Mouse (Mus musculus): ENCODE measurements around the gene Chrdl2.
"Not testable (repeated sequence)": the region's sequence is repeated elsewhere in the genome, so short reads cannot be mapped to it uniquely, and the experiment has no call there.

The Chrdl2 gene

GRCm38 (mm10) chr7:100005790-100006189 is at the start of gene Chrdl2:
Gene Chrdl2, plus strand, starts transcription at chr7:100006172.
- POLR2A ChIA-PET = interaction anchor here in 3 of 4 experiments (0.7 to 2.6 kb wide), 5 partner anchors 9 to 115 kb away, joined by 3 to 13 read pairs (median 4); partner anchors contain the start of gene Pold3 (in 1 of the 3)
- CTCF ChIA-PET = interaction anchor here (0.7 to 6.8 kb wide), 9 partner anchors 16 to 1821 kb away, joined by 3 to 58 read pairs (median 5); no protein-coding TSS in a partner anchor

GRCm38 (mm10) chr7:99957226-99957965 is 48.6 kb upstream of the Chrdl2 start:
- ChIA-PET CTCF (interaction anchor here in 1 of 4 experiments (0.6 kb wide), 2 partner anchors 24 to 40 kb away, joined by 3 read pairs; no protein-coding TSS in a partner anchor), POLR2A (interaction anchor here in 2 of 4 experiments (0.7 to 1.3 kb wide), 3 partner anchors 8 to 27 kb away, joined by 3 to 5 read pairs (median 3); no protein-coding TSS in a partner anchor)

GRCm38 (mm10) chr7:99960571-99960970 is 45.4 kb upstream of the Chrdl2 start:
- CTCF ChIA-PET, POLR2A ChIA-PET: not testable (repeated sequence)

- CTCF ChIA-PET = interaction anchor here in 1 of 4 experiments (0.6 kb wide), 1 partner anchor 315 kb away, joined by 3 read pairs; no protein-coding TSS in a partner anchor
- POLR2A ChIA-PET = interaction anchor here in 1 of 4 experiments (1.3 kb wide), 1 partner anchor 26 kb away, joined by 3 read pairs; no protein-coding TSS in a partner anchor
Observed at GRCm38 (mm10) chr7:99961518-99961917, 44.5 kb upstream of the Chrdl2 start.

- ChIA-PET POLR2A (interaction anchor here in 3 of 4 experiments (1.0 to 1.3 kb wide), 6 partner anchors 10 to 42 kb away, joined by 3 to 4 read pairs (median 3); partner anchors contain the start of gene Rnf169 (in 2 of the 3)), CTCF (interaction anchor here in 1 of 4 experiments (1.2 kb wide), 1 partner anchor 18 kb away, joined by 3 read pairs; no protein-coding TSS in a partner anchor)
Observed at GRCm38 (mm10) chr7:99962536-99963236, 43.3 kb upstream of the Chrdl2 start.

- ChIA-PET CTCF (no interaction called here), POLR2A (interaction anchor here in 2 of 4 experiments (1.0 to 1.1 kb wide), 3 partner anchors 10 to 17 kb away, joined by 3 to 4 read pairs (median 4); partner anchors contain the start of gene Rnf169 (in 1 of the 2))
Observed at GRCm38 (mm10) chr7:99963237-99963860, 42.6 kb upstream of the Chrdl2 start.

GRCm38 (mm10) chr7:99965020-99965841 is 40.7 kb upstream of the Chrdl2 start:
- CTCF ChIA-PET = interaction anchor here in 3 of 4 experiments (0.7 to 1.5 kb wide), 5 partner anchors 15 to 29 kb away, joined by 3 to 8 read pairs (median 3); partner anchors contain the start of gene Rnf169 (in 2 of the 3)
- POLR2A ChIA-PET = interaction anchor here (0.6 to 1.2 kb wide), 10 partner anchors 8 to 465 kb away, joined by 3 to 9 read pairs (median 4); partner anchors contain the start of gene Pold3 (in 1 of the 4)

GRCm38 (mm10) chr7:99966011-99966721 is 39.8 kb upstream of the Chrdl2 start:
- POLR2A ChIA-PET = interaction anchor here in 2 of 4 experiments (0.9 to 1.0 kb wide), 2 partner anchors 13 to 38 kb away, joined by 3 to 4 read pairs; no protein-coding TSS in a partner anchor
- CTCF ChIA-PET = interaction anchor here in 1 of 4 experiments (1.3 kb wide), 1 partner anchor 23 kb away, joined by 4 read pairs; no protein-coding TSS in a partner anchor

GRCm38 (mm10) chr7:99969151-99969550 is 36.8 kb upstream of the Chrdl2 start:
- POLR2A ChIA-PET = interaction anchor here in 2 of 4 experiments (0.6 to 3.6 kb wide), 3 partner anchors 10 to 1144 kb away, joined by 4 to 12 read pairs (median 4); partner anchors contain the start of gene Rnf169 (in 1 of the 2)

GRCm38 (mm10) chr7:99971926-99972325 is 34.0 kb upstream of the Chrdl2 start:
- ChIA-PET CTCF (no interaction called here), POLR2A (interaction anchor here in 2 of 4 experiments (0.6 to 3.6 kb wide), 3 partner anchors 8 to 115 kb away, joined by 3 to 15 read pairs (median 12); partner anchors contain the start of gene Rnf169 (in 2 of the 2))

More at GRCm38 (mm10) chr7:99969151-99969550, 36.8 kb upstream of the Chrdl2 start:
- CTCF ChIA-PET = interaction anchor here in 1 of 4 experiments (1.8 kb wide), 1 partner anchor 20 kb away, joined by 4 read pairs; no protein-coding TSS in a partner anchor

- POLR2A ChIA-PET = interaction anchor here in 2 of 4 experiments (0.6 to 3.3 kb wide), 5 partner anchors 8 to 110 kb away, joined by 3 to 15 read pairs (median 4); partner anchors contain the start of gene Rnf169 (in 1 of the 2)
- CTCF ChIA-PET = interaction anchor here in 2 of 4 experiments (0.6 to 1.6 kb wide), 5 partner anchors 9 to 458 kb away, joined by 3 to 4 read pairs (median 3); no protein-coding TSS in a partner anchor
Observed at GRCm38 (mm10) chr7:99972912-99973311, 33.1 kb upstream of the Chrdl2 start.

- ChIA-PET POLR2A (interaction anchor here in 2 of 4 experiments (0.9 to 2.3 kb wide), 5 partner anchors 9 to 31 kb away, joined by 3 to 6 read pairs (median 3); no protein-coding TSS in a partner anchor), CTCF (interaction anchor here in 2 of 4 experiments (0.7 to 1.6 kb wide), 3 partner anchors 14 to 39 kb away, joined by 3 to 5 read pairs (median 4); no protein-coding TSS in a partner anchor)
Observed at GRCm38 (mm10) chr7:99974208-99974970, 31.6 kb upstream of the Chrdl2 start.

- POLR2A ChIA-PET = interaction anchor here in 3 of 4 experiments (0.6 to 1.5 kb wide), 9 partner anchors 13 to 394 kb away, joined by 3 to 4 read pairs (median 3); no protein-coding TSS in a partner anchor
- CTCF ChIA-PET = interaction anchor here (0.6 to 0.9 kb wide), 6 partner anchors 14 to 927 kb away, joined by 3 to 4 read pairs (median 3); no protein-coding TSS in a partner anchor
Observed at GRCm38 (mm10) chr7:99975819-99976575, 30.0 kb upstream of the Chrdl2 start.

- ChIA-PET POLR2A (interaction anchor here in 3 of 4 experiments (0.6 to 1.5 kb wide), 4 partner anchors 8 to 25 kb away, joined by 3 to 4 read pairs (median 3); no protein-coding TSS in a partner anchor), CTCF (no interaction called here)
Observed at GRCm38 (mm10) chr7:99978041-99978440, 27.9 kb upstream of the Chrdl2 start.

Measured in embryonic stem cell, embryonic (primary cell).